Mouse (Mus musculus): ENCODE results near the gene Wscd2. TPM values are rescaled to one million over a fixed set of nuclear protein-coding genes. Genes with fewer than 3 reads are reported as not detected.

The Wscd2 gene
- polyA plus RNA-seq, 1 experiment from 2014 or later, result 2.2 TPM

DNA sequence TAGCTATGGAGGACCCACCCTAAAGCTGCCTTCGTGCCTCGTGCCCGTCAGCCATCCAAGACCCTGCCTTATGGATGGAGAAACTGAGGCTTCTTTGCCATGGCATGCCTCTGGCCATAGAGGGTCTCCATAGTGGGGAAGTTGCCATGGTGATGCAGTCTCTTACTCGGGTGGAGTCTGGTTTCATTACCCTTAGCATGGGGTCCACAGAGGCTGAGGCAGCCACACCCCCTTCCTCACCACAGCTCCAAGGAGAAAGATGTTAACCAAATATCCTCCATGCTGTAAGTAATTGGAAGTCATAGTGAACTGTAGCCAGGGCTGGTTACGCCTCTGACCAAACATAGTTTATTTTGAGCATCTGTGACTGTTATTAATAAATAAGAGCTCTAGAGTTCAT, 21.5 kb upstream of the Wscd2 start:
- 60% methylated on average over 5 of the region's 5 CpGs for WGBS
- Histone ChIP-seq H3K36me3 (replicated peaks; ENCODE audit: control insufficient read depth, insufficient read depth, low read depth, low read length) (no peaks in the 10 kb centered on the region), H3K27ac (replicated peaks; ENCODE audit: low read depth, low read length) (no peak overlapping the region), H3K4me3 (ENCODE audit: low read depth, low read length) (no peak overlapping the region), H3K27me3 (ENCODE audit: control insufficient read depth, insufficient read depth, low read length) (no peaks in the 10 kb centered on the region), H3K4me1 (ENCODE audit: control insufficient read depth, insufficient read depth, low read length) (peaks cover 3% of the 10 kb centered on the region), H3K9me3 (replicated peaks; ENCODE audit: control insufficient read depth, low read length) (no peaks in the 10 kb centered on the region), H3K9ac (replicated peaks; ENCODE audit: low read length) (no peak overlapping the region), H3K4me2 (ENCODE audit: low read depth, low read length) (no peak overlapping the region)
- ATAC-seq (replicated peaks; ENCODE audit: insufficient number of reproducible peaks, low FRiP score, low TSS enrichment, low read depth), result no peak
- peak; percentile 39 for DNase-seq (ENCODE audit: low spot score)

DNA sequence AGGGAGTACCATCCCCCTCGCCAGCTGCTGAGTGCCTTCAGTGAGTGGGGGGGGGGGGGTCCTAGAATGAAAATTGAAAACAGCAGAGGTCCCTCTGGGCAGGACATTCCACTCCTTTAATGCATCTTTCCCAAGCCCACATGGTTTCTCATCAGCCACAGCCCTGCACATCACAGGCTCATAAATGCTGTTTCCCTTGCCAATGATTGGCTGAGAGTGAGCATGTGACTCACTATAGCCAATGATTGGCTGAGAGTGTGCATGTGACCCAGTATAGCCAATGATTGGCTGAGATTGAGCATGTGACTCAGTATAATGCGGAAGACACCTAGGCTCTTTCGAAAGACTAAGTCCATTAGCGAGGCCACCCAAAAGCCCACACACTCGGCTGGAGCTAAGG, 20.9 kb upstream of the Wscd2 start:
- peaks cover 3% of the 10 kb centered on the region for H3K4me1 ChIP-seq (ENCODE audit: control insufficient read depth, insufficient read depth, low read length)
- H3K27ac ChIP-seq (replicated peaks; ENCODE audit: low read depth, low read length), result no peak overlapping the region
- H3K4me2 ChIP-seq (ENCODE audit: low read depth, low read length), result no peak overlapping the region
- ATAC-seq (replicated peaks; ENCODE audit: insufficient number of reproducible peaks, low FRiP score, low TSS enrichment, low read depth) (no peak; the same call in 1 of the 2 replicates), DNase-seq (ENCODE audit: low spot score) (peak; percentile 53)
- H3K4me3 ChIP-seq (ENCODE audit: low read depth, low read length), result no peak overlapping the region
- H3K9me3 ChIP-seq (replicated peaks; ENCODE audit: control insufficient read depth, low read length), result no peaks in the 10 kb centered on the region
- no peaks in the 10 kb centered on the region for H3K27me3 ChIP-seq (ENCODE audit: control insufficient read depth, insufficient read depth, low read length)
- 83% methylated on average over 5 of the region's 5 CpGs for WGBS
- no peaks in the 10 kb centered on the region for H3K36me3 ChIP-seq (replicated peaks; ENCODE audit: control insufficient read depth, insufficient read depth, low read depth, low read length)
- H3K9ac ChIP-seq (replicated peaks; ENCODE audit: low read length), result no peak overlapping the region

DNA sequence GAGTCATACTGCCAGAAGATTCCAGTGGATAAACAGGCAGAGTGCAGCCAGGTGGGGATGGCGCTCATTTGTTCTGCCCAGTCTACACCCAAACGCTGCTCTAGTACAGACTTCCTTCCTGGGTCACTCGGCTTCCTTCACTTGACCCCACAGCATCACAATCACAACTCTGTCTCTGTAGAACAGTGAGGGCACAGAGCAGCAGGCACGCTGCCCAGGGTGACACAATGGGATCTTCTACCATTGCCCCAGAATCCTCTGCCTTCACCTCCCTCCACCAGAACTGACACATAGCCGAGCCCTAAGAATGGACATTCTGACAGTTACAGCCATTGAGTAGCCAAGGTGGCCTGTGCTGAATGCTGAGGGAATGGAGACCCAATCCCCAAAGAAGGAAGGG, 20.3 kb upstream of the Wscd2 start:
- Histone ChIP-seq H3K4me3 (ENCODE audit: low read depth, low read length) (no peak overlapping the region), H3K27ac (replicated peaks; ENCODE audit: low read depth, low read length) (no peak overlapping the region), H3K9me3 (replicated peaks; ENCODE audit: control insufficient read depth, low read length) (no peaks in the 10 kb centered on the region), H3K4me1 (ENCODE audit: control insufficient read depth, insufficient read depth, low read length) (peaks cover 3% of the 10 kb centered on the region), H3K4me2 (ENCODE audit: low read depth, low read length) (no peak overlapping the region), H3K27me3 (ENCODE audit: control insufficient read depth, insufficient read depth, low read length) (no peaks in the 10 kb centered on the region), H3K36me3 (replicated peaks; ENCODE audit: control insufficient read depth, insufficient read depth, low read depth, low read length) (no peaks in the 10 kb centered on the region), H3K9ac (replicated peaks; ENCODE audit: low read length) (no peak overlapping the region)
- ATAC-seq (replicated peaks; ENCODE audit: insufficient number of reproducible peaks, low FRiP score, low TSS enrichment, low read depth) (no peak), DNase-seq (ENCODE audit: low spot score) (no peak)
- WGBS, result 92% methylated on average over 5 of the region's 5 CpGs

DNA sequence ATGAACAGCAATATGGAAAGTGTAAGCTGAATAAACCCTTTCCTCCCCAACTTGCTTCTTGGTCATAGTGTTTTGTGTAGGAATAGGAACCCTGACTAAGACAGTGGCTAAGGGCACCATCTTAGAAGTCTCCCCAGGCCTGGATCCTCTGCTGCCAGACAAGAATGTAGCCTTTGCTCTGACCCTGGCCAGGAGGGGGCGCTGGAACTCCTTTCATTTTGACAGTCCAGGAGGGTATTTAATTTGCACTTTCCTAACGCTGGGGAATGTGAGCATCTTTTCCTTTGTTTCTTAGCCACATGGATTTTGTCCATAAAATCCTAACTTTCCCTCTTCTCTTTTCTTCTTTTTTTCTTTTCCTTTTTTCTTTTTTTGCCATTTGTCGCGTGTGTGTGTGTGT, 18.7 kb upstream of the Wscd2 start:
- no peak overlapping the region for H3K9ac ChIP-seq (replicated peaks; ENCODE audit: low read length)
- WGBS, result 45% methylated on average over 4 of the region's 4 CpGs
- H3K9me3 ChIP-seq (replicated peaks; ENCODE audit: control insufficient read depth, low read length), result no peaks in the 10 kb centered on the region
- ATAC-seq (replicated peaks; ENCODE audit: insufficient number of reproducible peaks, low FRiP score, low TSS enrichment, low read depth), result no peak
- no peak overlapping the region for H3K4me3 ChIP-seq (ENCODE audit: low read depth, low read length)
- H3K27ac ChIP-seq (replicated peaks; ENCODE audit: low read depth, low read length), result no peak overlapping the region
- no peaks in the 10 kb centered on the region for H3K36me3 ChIP-seq (replicated peaks; ENCODE audit: control insufficient read depth, insufficient read depth, low read depth, low read length)
- peaks cover 3% of the 10 kb centered on the region for H3K4me1 ChIP-seq (ENCODE audit: control insufficient read depth, insufficient read depth, low read length)
- H3K4me2 ChIP-seq (ENCODE audit: low read depth, low read length), result no peak overlapping the region
- no peaks in the 10 kb centered on the region for H3K27me3 ChIP-seq (ENCODE audit: control insufficient read depth, insufficient read depth, low read length)
- peak; percentile 66 for DNase-seq (ENCODE audit: low spot score)

DNA sequence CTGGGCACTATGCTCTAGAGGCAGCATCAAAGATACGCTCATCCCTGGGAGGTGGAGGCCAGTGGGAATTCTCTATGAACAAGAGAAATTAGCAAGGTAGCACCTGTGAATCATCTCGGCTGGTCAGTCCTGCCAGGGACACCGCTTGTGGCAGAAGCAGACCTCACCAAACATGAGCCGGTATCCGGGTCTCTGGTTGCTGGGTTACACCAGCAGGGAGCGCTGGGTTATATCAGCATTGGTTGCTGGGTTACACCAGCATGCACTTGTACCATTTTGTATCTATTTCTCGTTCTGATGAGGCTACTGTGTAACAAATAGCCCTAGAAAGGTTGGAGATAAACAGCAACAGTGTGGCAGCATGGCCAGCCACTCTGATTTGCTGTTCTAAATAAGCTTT, 17.8 kb upstream of the Wscd2 start:
- Histone ChIP-seq H3K4me3 (ENCODE audit: low read depth, low read length) (no peak overlapping the region), H3K27ac (replicated peaks; ENCODE audit: low read depth, low read length) (no peak overlapping the region), H3K36me3 (replicated peaks; ENCODE audit: control insufficient read depth, insufficient read depth, low read depth, low read length) (no peaks in the 10 kb centered on the region), H3K4me1 (ENCODE audit: control insufficient read depth, insufficient read depth, low read length) (peaks cover 3% of the 10 kb centered on the region), H3K9me3 (replicated peaks; ENCODE audit: control insufficient read depth, low read length) (no peaks in the 10 kb centered on the region), H3K9ac (replicated peaks; ENCODE audit: low read length) (no peak overlapping the region), H3K27me3 (ENCODE audit: control insufficient read depth, insufficient read depth, low read length) (no peaks in the 10 kb centered on the region), H3K4me2 (ENCODE audit: low read depth, low read length) (no peak overlapping the region)
- ATAC-seq (replicated peaks; ENCODE audit: insufficient number of reproducible peaks, low FRiP score, low TSS enrichment, low read depth) (no peak), DNase-seq (ENCODE audit: low spot score) (no peak)
- WGBS, result 61% methylated on average over 7 of the region's 7 CpGs

DNA sequence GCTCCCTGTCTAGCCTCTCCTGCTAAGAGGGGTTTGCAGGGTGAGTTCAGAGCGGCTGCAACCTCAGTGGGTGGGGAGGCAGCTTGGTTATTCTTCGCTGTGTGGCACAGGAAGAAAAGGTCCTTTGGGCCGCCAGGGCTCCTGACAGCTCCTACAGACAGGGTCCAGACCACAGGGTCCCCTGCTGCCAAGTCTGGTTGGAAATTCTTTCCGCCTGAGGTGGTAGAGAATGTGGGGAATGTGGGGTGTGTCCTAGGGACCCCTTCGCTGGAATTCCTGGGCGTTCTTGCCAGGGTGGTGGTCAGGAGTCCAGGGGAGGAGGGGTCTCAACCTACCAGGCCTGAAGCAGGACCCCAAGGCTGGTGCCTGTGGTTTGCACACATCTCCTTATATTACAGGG, 13.3 kb upstream of the Wscd2 start:
- WGBS, result 20% methylated on average over 6 of the region's 6 CpGs
- Histone ChIP-seq H3K27ac (replicated peaks; ENCODE audit: low read depth, low read length) (no peak overlapping the region), H3K27me3 (ENCODE audit: control insufficient read depth, insufficient read depth, low read length) (no peaks in the 10 kb centered on the region), H3K4me3 (ENCODE audit: low read depth, low read length) (no peak overlapping the region), H3K4me2 (ENCODE audit: low read depth, low read length) (no peak overlapping the region), H3K4me1 (ENCODE audit: control insufficient read depth, insufficient read depth, low read length) (no peaks in the 10 kb centered on the region), H3K9ac (replicated peaks; ENCODE audit: low read length) (no peak overlapping the region), H3K9me3 (replicated peaks; ENCODE audit: control insufficient read depth, low read length) (no peaks in the 10 kb centered on the region), H3K36me3 (replicated peaks; ENCODE audit: control insufficient read depth, insufficient read depth, low read depth, low read length) (no peaks in the 10 kb centered on the region)
- DNase-seq (ENCODE audit: low spot score) (no peak), ATAC-seq (replicated peaks; ENCODE audit: insufficient number of reproducible peaks, low FRiP score, low TSS enrichment, low read depth) (no peak)

DNA sequence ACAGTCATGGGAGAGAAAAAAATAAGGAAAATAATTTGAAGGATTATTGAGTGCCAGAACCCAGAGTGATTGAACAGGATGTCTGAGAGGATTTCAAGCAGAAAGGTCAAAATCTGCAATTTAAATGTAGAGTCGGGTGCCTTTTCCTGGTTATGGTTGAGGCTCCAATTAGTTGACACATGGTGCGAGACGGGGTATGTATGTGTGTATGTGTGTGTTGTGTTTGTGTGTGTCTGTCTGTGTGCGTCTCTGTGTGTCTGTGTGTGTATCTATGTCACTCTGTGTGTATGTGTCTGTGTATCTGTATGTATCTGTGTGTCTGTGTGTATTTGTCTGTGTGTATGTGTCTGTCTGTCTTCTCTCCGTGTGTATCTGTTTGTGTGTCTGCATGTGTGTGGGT, 11.1 kb upstream of the Wscd2 start:
- H3K9me3 ChIP-seq (replicated peaks; ENCODE audit: control insufficient read depth, low read length), result no peaks in the 10 kb centered on the region
- no peaks in the 10 kb centered on the region for H3K27me3 ChIP-seq (ENCODE audit: control insufficient read depth, insufficient read depth, low read length)
- H3K4me2 ChIP-seq (ENCODE audit: low read depth, low read length), result no peak overlapping the region
- no peak overlapping the region for H3K4me3 ChIP-seq (ENCODE audit: low read depth, low read length)
- H3K27ac ChIP-seq (replicated peaks; ENCODE audit: low read depth, low read length), result no peak overlapping the region
- H3K4me1 ChIP-seq (ENCODE audit: control insufficient read depth, insufficient read depth, low read length), result no peaks in the 10 kb centered on the region
- H3K36me3 ChIP-seq (replicated peaks; ENCODE audit: control insufficient read depth, insufficient read depth, low read depth, low read length), result no peaks in the 10 kb centered on the region
- ATAC-seq (replicated peaks; ENCODE audit: insufficient number of reproducible peaks, low FRiP score, low TSS enrichment, low read depth) (no peak), DNase-seq (ENCODE audit: low spot score) (no peak)
- H3K9ac ChIP-seq (replicated peaks; ENCODE audit: low read length), result no peak overlapping the region
- WGBS, result 75% methylated on average over 5 of the region's 5 CpGs

DNA sequence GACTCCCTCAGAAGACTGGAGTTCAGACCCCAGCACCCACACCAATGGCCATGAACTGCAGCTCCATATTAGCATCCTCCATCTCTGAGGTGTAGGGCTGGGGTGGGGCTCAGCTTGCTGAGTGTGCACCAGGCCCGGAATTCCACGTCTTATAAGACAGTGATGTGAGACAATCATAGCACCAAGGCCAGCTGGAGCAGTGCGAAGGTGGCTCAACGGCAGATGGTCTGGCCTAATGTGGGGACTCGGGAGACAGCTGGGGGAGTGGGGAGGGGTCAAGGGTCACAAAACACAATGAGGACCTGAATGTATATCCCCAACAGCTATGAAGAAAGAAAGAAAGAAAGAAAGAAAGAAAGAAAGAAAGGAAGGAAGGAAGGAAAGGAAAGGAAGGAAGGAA, 9.7 kb upstream of the Wscd2 start:
- no peak overlapping the region for H3K9ac ChIP-seq (replicated peaks; ENCODE audit: low read length)
- no peaks in the 10 kb centered on the region for H3K36me3 ChIP-seq (replicated peaks; ENCODE audit: control insufficient read depth, insufficient read depth, low read depth, low read length)
- no peak overlapping the region for H3K27ac ChIP-seq (replicated peaks; ENCODE audit: low read depth, low read length)
- no peak for ATAC-seq (replicated peaks; ENCODE audit: insufficient number of reproducible peaks, low FRiP score, low TSS enrichment, low read depth)
- no peaks in the 10 kb centered on the region for H3K27me3 ChIP-seq (ENCODE audit: control insufficient read depth, insufficient read depth, low read length)
- 61% methylated on average over 5 of the region's 5 CpGs for WGBS
- H3K4me1 ChIP-seq (ENCODE audit: control insufficient read depth, insufficient read depth, low read length), result no peaks in the 10 kb centered on the region
- H3K4me2 ChIP-seq (ENCODE audit: low read depth, low read length), result no peak overlapping the region
- H3K9me3 ChIP-seq (replicated peaks; ENCODE audit: control insufficient read depth, low read length), result no peaks in the 10 kb centered on the region
- no peak overlapping the region for H3K4me3 ChIP-seq (ENCODE audit: low read depth, low read length)
- no peak for DNase-seq (ENCODE audit: low spot score)
